Mouse (Mus musculus) limb, embryonic 15.5 days (tissue): ENCODE measurements at regions not wholly inside any gene's neighbourhood (a gene's known extent, or its start where the extent isn't known, plus 50 kb on each side); places are given as distances from the start of the nearest gene placed in this dataset.

Experiments
- ATAC-seq: fragments of 200-750 bp; cut with Nextera tagmentation; 2 replicates; pipeline ENCODE4 v1.8.0; 2017; ENCODE audit warnings: low read depth, moderate TSS enrichment; ENCODE audit not compliant: insufficient number of reproducible peaks, low FRiP score, low TSS enrichment
- H3K27ac ChIP-seq: fragments of 300-500 bp; sonication (generic); 2 replicates; pipeline ENCODE4 v1.5.1; 2015; ENCODE audit warnings: moderate library complexity, mild to moderate bottlenecking, inconsistent platforms
- H3K27me3 ChIP-seq: fragments of 300-500 bp; sonication (generic); 2 replicates; pipeline ENCODE4 v1.6.1; 2015; ENCODE audit warnings: inconsistent platforms
- H3K36me3 ChIP-seq: fragments of 300-500 bp; sonication (generic); 2 replicates; pipeline ENCODE4 v1.6.1; 2015; ENCODE audit warnings: inconsistent platforms
- H3K4me1 ChIP-seq: fragments of 300-500 bp; sonication (generic); 2 replicates; pipeline ENCODE4 v1.6.1; 2015; ENCODE audit warnings: inconsistent platforms
- H3K4me2 ChIP-seq: fragments of 300-500 bp; sonication (generic); 2 replicates; pipeline ENCODE4 v1.6.1; 2015; ENCODE audit warnings: mild to moderate bottlenecking, inconsistent platforms
- H3K4me3 ChIP-seq: fragments of 300-500 bp; sonication (generic); 2 replicates; pipeline ENCODE4 v1.5.1; 2015; ENCODE audit warnings: mild to moderate bottlenecking, inconsistent platforms
- H3K9ac ChIP-seq: fragments of 300-500 bp; sonication (generic); 2 replicates; pipeline ENCODE4 v1.6.1; 2015; ENCODE audit warnings: inconsistent platforms
- H3K9me3 ChIP-seq: fragments of 300-500 bp; sonication (generic); 2 replicates; pipeline ENCODE4 v1.6.1; 2016; ENCODE audit warnings: inconsistent platforms
- WGBS: fragments of 180-500 bp; shearing (Covaris S2); methylation state at CpG from one replicate; pipeline ENCODE4 v1.1.7; 2015; 5-methylcytosine and 5-hydroxymethylcytosine counted together

GRCm38 (mm10) chr19:37754024-37754423 lies 56.4 kb downstream of the Cyp26a1 start:
- Histone ChIP-seq H3K4me3 (no peak overlapping the region), H3K4me2 (no peak overlapping the region), H3K27ac (no peak overlapping the region), H3K9ac (no peak overlapping the region), H3K36me3 (no peaks in the 10 kb centered on the region), H3K9me3 (no peaks in the 10 kb centered on the region), H3K27me3 (no peaks in the 10 kb centered on the region), H3K4me1 (no peaks in the 10 kb centered on the region)
- 88% methylated on average over 9 of the region's 9 CpGs for WGBS
- no peak for ATAC-seq

- Histone ChIP-seq H3K9ac (no peak overlapping the region), H3K36me3 (no peaks in the 10 kb centered on the region), H3K4me1 (no peaks in the 10 kb centered on the region), H3K27me3 (no peaks in the 10 kb centered on the region), H3K9me3 (no peaks in the 10 kb centered on the region), H3K4me2 (no peak overlapping the region), H3K4me3 (no peak overlapping the region), H3K27ac (no peak overlapping the region)
- no peak for ATAC-seq
- 91% methylated on average over 3 of the region's 3 CpGs for WGBS
Observed at GRCm38 (mm10) chr19:37755372-37755771, 57.8 kb downstream of the Cyp26a1 start.

GRCm38 (mm10) chr19:37769376-37769775 lies 71.8 kb downstream of the Cyp26a1 start:
- Histone ChIP-seq H3K36me3 (no peaks in the 10 kb centered on the region), H3K4me1 (no peaks in the 10 kb centered on the region), H3K9ac (no peak overlapping the region), H3K4me2 (no peak overlapping the region), H3K27me3 (no peaks in the 10 kb centered on the region), H3K4me3 (no peak overlapping the region), H3K27ac (no peak overlapping the region), H3K9me3 (no peaks in the 10 kb centered on the region)
- 80% methylated on average over 4 of the region's 4 CpGs for WGBS
- ATAC-seq = no peak

GRCm38 (mm10) chr19:37771956-37772355 lies 74.4 kb downstream of the Cyp26a1 start:
- 86% methylated on average over 6 of the region's 6 CpGs for WGBS
- no peak overlapping the region for H3K4me2 ChIP-seq
- no peak overlapping the region for H3K9ac ChIP-seq
- H3K36me3 ChIP-seq = no peaks in the 10 kb centered on the region
- no peaks in the 10 kb centered on the region for H3K27me3 ChIP-seq
- H3K4me3 ChIP-seq = no peak overlapping the region
- no peaks in the 10 kb centered on the region for H3K9me3 ChIP-seq
- no peaks in the 10 kb centered on the region for H3K4me1 ChIP-seq
- no peak for ATAC-seq
- H3K27ac ChIP-seq = no peak overlapping the region

GRCm38 (mm10) chr19:37774551-37774950 lies 77.0 kb downstream of the Cyp26a1 start:
- no peak overlapping the region for H3K27ac ChIP-seq
- no peak overlapping the region for H3K4me2 ChIP-seq
- no peaks in the 10 kb centered on the region for H3K9me3 ChIP-seq
- no peak for ATAC-seq
- no peak overlapping the region for H3K4me3 ChIP-seq
- H3K36me3 ChIP-seq = no peaks in the 10 kb centered on the region
- no peaks in the 10 kb centered on the region for H3K4me1 ChIP-seq
- 93% methylated on average over 4 of the region's 4 CpGs for WGBS
- H3K9ac ChIP-seq = no peak overlapping the region
- no peaks in the 10 kb centered on the region for H3K27me3 ChIP-seq

- Histone ChIP-seq H3K27me3 (no peaks in the 10 kb centered on the region), H3K4me3 (no peak overlapping the region), H3K36me3 (no peaks in the 10 kb centered on the region), H3K9ac (no peak overlapping the region), H3K4me2 (no peak overlapping the region), H3K9me3 (no peaks in the 10 kb centered on the region), H3K27ac (no peak overlapping the region), H3K4me1 (no peaks in the 10 kb centered on the region)
- no peak for ATAC-seq
- 94% methylated on average over 1 of the region's 1 CpGs for WGBS
Observed at GRCm38 (mm10) chr19:37774966-37775365, 77.4 kb downstream of the Cyp26a1 start.

GRCm38 (mm10) chr19:37777961-37778360 lies 80.4 kb downstream of the Cyp26a1 start:
- no peaks in the 10 kb centered on the region for H3K36me3 ChIP-seq
- no peak overlapping the region for H3K9ac ChIP-seq
- WGBS = 68% methylated on average over 6 of the region's 6 CpGs
- H3K27ac ChIP-seq = no peak overlapping the region
- H3K9me3 ChIP-seq = no peaks in the 10 kb centered on the region
- no peaks in the 10 kb centered on the region for H3K27me3 ChIP-seq
- no peaks in the 10 kb centered on the region for H3K4me1 ChIP-seq
- no peak overlapping the region for H3K4me2 ChIP-seq
- no peak for ATAC-seq
- H3K4me3 ChIP-seq = no peak overlapping the region

- no peaks in the 10 kb centered on the region for H3K36me3 ChIP-seq
- H3K4me1 ChIP-seq = no peaks in the 10 kb centered on the region
- no peaks in the 10 kb centered on the region for H3K9me3 ChIP-seq
- no peak overlapping the region for H3K27ac ChIP-seq
- no peaks in the 10 kb centered on the region for H3K27me3 ChIP-seq
- ATAC-seq = no peak
- H3K4me3 ChIP-seq = no peak overlapping the region
- WGBS = 93% methylated on average over 4 of the region's 4 CpGs
- no peak overlapping the region for H3K4me2 ChIP-seq
- no peak overlapping the region for H3K9ac ChIP-seq
Observed at GRCm38 (mm10) chr19:37778568-37778967, 81.0 kb downstream of the Cyp26a1 start.

GRCm38 (mm10) chr19:37788540-37788939 lies 90.9 kb downstream of the Cyp26a1 start:
- 90% methylated on average over 3 of the region's 3 CpGs for WGBS
- H3K27ac ChIP-seq = no peak overlapping the region
- no peak for ATAC-seq

GRCm38 (mm10) chr19:37789576-37790180 lies 92.1 kb downstream of the Cyp26a1 start:
- H3K4me3 ChIP-seq = no peak overlapping the region
- no peak overlapping the region for H3K4me2 ChIP-seq
- H3K9me3 ChIP-seq = no peaks in the 10 kb centered on the region
- 38% methylated on average over 12 of the region's 12 CpGs for WGBS
- H3K9ac ChIP-seq = no peak overlapping the region
- H3K27ac ChIP-seq = no peak overlapping the region
- ATAC-seq = no peak
- 0 out of 2 replicates have a peak, but pooled peaks cover 10% of the 10 kb centered on the region for H3K4me1 ChIP-seq
- no peaks in the 10 kb centered on the region for H3K36me3 ChIP-seq
- H3K27me3 ChIP-seq = no peaks in the 10 kb centered on the region

More at GRCm38 (mm10) chr19:37788540-37788939, 90.9 kb downstream of the Cyp26a1 start:
- Histone ChIP-seq H3K9me3 (no peaks in the 10 kb centered on the region), H3K36me3 (no peaks in the 10 kb centered on the region), H3K27me3 (no peaks in the 10 kb centered on the region), H3K9ac (no peak overlapping the region), H3K4me3 (no peak overlapping the region), H3K4me1 (0 out of 2 replicates have a peak, but pooled peaks cover 10% of the 10 kb centered on the region), H3K4me2 (no peak overlapping the region)

- Histone ChIP-seq H3K9ac (no peak overlapping the region), H3K27ac (no peak overlapping the region), H3K9me3 (no peaks in the 10 kb centered on the region), H3K4me2 (0 out of 2 replicates have a peak overlapping the region, but pooled peaks have one; percentile 3), H3K4me3 (no peak overlapping the region), H3K4me1 (0 out of 2 replicates have a peak, but pooled peaks cover 10% of the 10 kb centered on the region), H3K27me3 (no peaks in the 10 kb centered on the region), H3K36me3 (no peaks in the 10 kb centered on the region)
- WGBS = 39% methylated on average over 24 of the region's 24 CpGs
- ATAC-seq = no peak
Observed at GRCm38 (mm10) chr19:37790281-37791073, 92.9 kb downstream of the Cyp26a1 start.

GRCm38 (mm10) chr19:37793176-37793575 lies 95.6 kb downstream of the Cyp26a1 start:
- H3K27me3 ChIP-seq = no peaks in the 10 kb centered on the region
- H3K36me3 ChIP-seq = no peaks in the 10 kb centered on the region
- no peak overlapping the region for H3K27ac ChIP-seq
- H3K9ac ChIP-seq = no peak overlapping the region
- ATAC-seq = no peak
- WGBS = 83% methylated on average over 9 of the region's 9 CpGs
- 0 out of 2 replicates have a peak, but pooled peaks cover 10% of the 10 kb centered on the region for H3K4me1 ChIP-seq
- no peak overlapping the region for H3K4me2 ChIP-seq
- H3K4me3 ChIP-seq = no peak overlapping the region
- no peaks in the 10 kb centered on the region for H3K9me3 ChIP-seq
